Mouse (Mus musculus) heart, embryonic 11.5 days (tissue): ENCODE data around the gene Tmem262. TPM values are rescaled to one million over a fixed set of nuclear protein-coding genes. Genes with fewer than 3 reads are reported as not detected.
A peak's percentile ranks its signal among the peaks of the same experiment; 100 is the strongest.

Experiments used
- ATAC-seq: fragments of 200-750 bp; cut with Nextera tagmentation; replicated peaks from 2 replicates; pipeline ENCODE4 v1.8.0; 2017; ENCODE audit warnings: moderate library complexity; ENCODE audit not compliant: insufficient number of reproducible peaks, low FRiP score, low TSS enrichment
- H3K27ac ChIP-seq: fragments of 300-500 bp; sonication (generic); 2 replicates; pipeline ENCODE4 v1.5.1; 2014; ENCODE audit warnings: mild to moderate bottlenecking, low read depth, low read length
- H3K27me3 ChIP-seq: fragments of 300-500 bp; sonication (generic); 2 replicates; pipeline ENCODE4 v1.6.1; 2014; ENCODE audit warnings: mild to moderate bottlenecking, low read length, mixed read lengths; ENCODE audit not compliant: control insufficient read depth, insufficient read depth
- H3K36me3 ChIP-seq: fragments of 300-500 bp; sonication (generic); 2 replicates; pipeline ENCODE4 v1.6.1; 2014; ENCODE audit warnings: mild to moderate bottlenecking, low read length, moderate library complexity, mixed read lengths; ENCODE audit not compliant: control insufficient read depth, insufficient read depth
- H3K4me1 ChIP-seq: fragments of 300-500 bp; sonication (generic); 2 replicates; pipeline ENCODE4 v1.6.1; 2014; ENCODE audit warnings: low read length; ENCODE audit not compliant: control insufficient read depth, insufficient read depth
- H3K4me2 ChIP-seq: fragments of 300-500 bp; sonication (generic); 2 replicates; pipeline ENCODE4 v1.6.1; 2014; ENCODE audit warnings: mild to moderate bottlenecking, moderate library complexity
- H3K4me3 ChIP-seq: fragments of 300-500 bp; sonication (generic); 2 replicates; pipeline ENCODE4 v1.5.1; 2014; ENCODE audit warnings: low read depth, low read length
- H3K9ac ChIP-seq: fragments of 300-500 bp; sonication (generic); 2 replicates; pipeline ENCODE4 v1.6.1; 2014; ENCODE audit warnings: mild to moderate bottlenecking, low read depth, low read length, moderate library complexity
- H3K9me3 ChIP-seq: fragments of 300-500 bp; sonication (generic); replicated peaks from 2 replicates; pipeline ENCODE4 v1.6.1; 2016; ENCODE audit warnings: low read length; ENCODE audit not compliant: control insufficient read depth
- WGBS: fragments of 180-500 bp; shearing (Covaris S2); extraction: QIAGEN DNeasy Blood & Tissue Kit; methylation state at CpG from one replicate; pipeline ENCODE4 v1.1.7; 2014; ENCODE audit not compliant: insufficient replicate concordance; 5-methylcytosine and 5-hydroxymethylcytosine counted together
- polyA plus RNA-seq: library from polyadenylated mRNA; unstranded; fragments of >200 nt; fragmentation: Nextera tagmentation; extraction: Ambion mirVana; gene quantifications from 2 replicates; pipeline ENCODE4 v1.2.1, GENCODE M21; 2014

Gene Tmem262
- polyA plus RNA-seq, 1 experiment from 2014 or later, result not detected

DNA sequence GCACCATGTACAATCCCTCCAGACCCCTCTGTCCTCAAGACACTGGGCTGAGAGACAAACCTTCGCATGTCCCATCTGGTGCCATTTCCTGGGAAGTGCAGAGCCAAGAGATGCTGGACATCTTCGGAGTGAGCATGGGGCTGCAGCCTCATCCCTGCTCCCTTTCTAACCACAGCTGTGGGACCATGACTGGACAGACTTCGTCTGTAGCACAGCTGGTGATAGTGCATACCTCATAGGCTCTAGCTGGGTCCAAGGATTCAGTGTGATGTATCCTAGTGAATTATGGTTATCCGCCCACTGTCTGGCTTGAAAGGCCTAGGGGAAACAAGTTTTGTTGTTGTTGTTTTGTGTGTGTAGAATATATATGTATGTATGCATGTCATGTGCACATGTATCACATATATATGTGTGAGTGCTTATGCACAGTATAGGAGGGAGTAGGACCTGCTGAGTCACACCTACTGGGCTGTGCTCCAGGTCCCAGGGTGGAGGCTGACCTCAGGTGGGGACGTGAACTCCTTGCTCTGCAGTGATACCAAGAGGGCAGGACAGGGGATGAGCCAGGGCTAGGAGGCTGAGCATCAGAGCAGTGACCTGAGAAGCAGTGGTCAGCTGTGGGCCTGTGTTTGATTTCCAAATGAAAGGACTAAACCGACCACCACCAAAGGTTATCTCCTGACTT, 22.5 kb downstream of the Tmem262 start:
- no peaks in the 10 kb centered on the region for H3K27me3 ChIP-seq
- no peak overlapping the region for H3K9ac ChIP-seq
- no peaks in the 10 kb centered on the region for H3K4me1 ChIP-seq
- no peak for ATAC-seq
- H3K9me3 ChIP-seq, result no peaks in the 10 kb centered on the region
- no peak overlapping the region for H3K4me3 ChIP-seq
- H3K27ac ChIP-seq, result no peak overlapping the region
- H3K36me3 ChIP-seq, result no peaks in the 10 kb centered on the region
- 70% methylated on average over 6 of the region's 6 CpGs for WGBS
- H3K4me2 ChIP-seq, result no peak overlapping the region

DNA sequence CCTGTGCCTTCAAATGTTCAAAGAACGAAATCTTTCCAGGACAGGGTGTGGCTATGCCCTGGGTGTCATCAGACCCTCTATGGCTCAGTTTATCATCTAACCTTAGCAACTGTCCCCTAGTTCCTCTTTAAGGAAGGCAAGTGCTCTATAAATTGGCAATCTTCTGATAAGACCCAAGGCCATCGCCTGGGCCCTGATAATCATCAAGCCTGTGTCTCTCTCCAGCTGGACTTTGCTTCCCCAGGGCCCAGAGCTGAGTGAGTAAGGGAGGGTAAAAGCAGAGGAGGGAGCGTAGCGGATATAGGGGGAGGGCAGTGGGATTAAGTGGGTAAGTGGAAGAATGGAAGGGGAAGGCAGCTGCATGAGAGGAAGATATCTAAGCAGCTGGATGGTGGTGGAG, 24.6 kb downstream of the Tmem262 start:
- no peak overlapping the region for H3K4me3 ChIP-seq
- no peak for ATAC-seq

DNA sequence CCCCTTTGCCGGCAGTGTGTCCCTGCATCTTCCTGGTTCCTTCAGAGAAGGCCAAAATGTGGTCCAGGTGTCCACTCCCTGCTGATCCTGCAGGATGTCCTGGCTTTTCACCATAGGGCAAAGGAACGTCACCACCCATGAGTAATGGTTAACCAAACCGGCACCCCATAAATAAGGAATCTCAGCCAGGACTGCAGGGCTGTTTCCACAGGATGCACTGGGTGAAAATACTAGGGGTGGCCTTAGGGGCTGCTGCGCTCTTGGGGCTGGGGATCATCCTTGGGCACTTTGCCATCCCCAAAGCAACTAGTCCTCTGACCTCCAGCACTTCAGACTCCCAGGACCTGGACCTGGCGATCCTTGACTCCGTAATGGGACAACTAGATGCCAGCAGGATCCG, 25.8 kb downstream of the Tmem262 start, which contains the start of gene Naaladl1:
TSS of gene Naaladl1 (plus strand) at position 197 of the 400 bp plus-strand sequence.
- no peaks in the 10 kb centered on the region for H3K4me1 ChIP-seq
- H3K27ac ChIP-seq, result no peak within 1 kb of the TSS; the same call in 1 of the 2 replicates
- H3K9ac ChIP-seq, result 0 out of 2 replicates have a peak within 1 kb of the TSS, but pooled peaks have one; percentile 22
- 80% methylated on average over 7 of the region's 7 CpGs for WGBS
- H3K4me2 ChIP-seq, result no peak within 1 kb of the TSS; the same call in 1 of the 2 replicates
- H3K4me3 ChIP-seq, result no peak within 1 kb of the TSS
- no peaks in the 10 kb centered on the region for H3K9me3 ChIP-seq
- H3K27me3 ChIP-seq, result no peaks in the 10 kb centered on the region
- ATAC-seq, result no peak
- no peaks in the 10 kb centered on the region for H3K36me3 ChIP-seq

More for the DNA sequence above, 24.6 kb downstream of the Tmem262 start:
- H3K27ac ChIP-seq, result no peak overlapping the region
- 58% methylated on average over 4 of the region's 4 CpGs for WGBS
- no peak overlapping the region for H3K4me2 ChIP-seq
- no peaks in the 10 kb centered on the region for H3K4me1 ChIP-seq
- H3K9me3 ChIP-seq, result no peaks in the 10 kb centered on the region
- no peaks in the 10 kb centered on the region for H3K36me3 ChIP-seq
- H3K27me3 ChIP-seq, result no peaks in the 10 kb centered on the region
- 0 out of 2 replicates have a peak overlapping the region, but pooled peaks have one; percentile 22 for H3K9ac ChIP-seq

DNA sequence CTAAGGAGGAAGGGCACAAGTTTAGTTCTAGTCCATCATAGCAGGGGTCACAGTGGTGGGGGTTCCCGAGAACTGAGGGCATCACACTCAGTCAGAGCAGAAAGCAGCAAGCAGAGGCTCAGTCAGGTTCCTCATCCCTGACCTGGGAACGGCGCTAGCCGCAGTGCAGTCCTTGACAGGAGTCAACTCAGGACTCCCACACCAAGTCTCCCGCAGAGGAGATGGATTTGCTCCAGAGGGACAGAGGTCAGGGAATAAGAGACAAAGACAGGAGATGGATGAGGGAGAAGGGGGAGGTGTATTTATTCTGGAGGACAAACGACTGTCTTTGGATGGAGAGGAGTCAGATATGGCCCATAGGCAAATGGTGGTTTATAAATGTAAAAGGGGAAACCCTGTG, 33.3 kb downstream of the Tmem262 start:
- H3K9me3 ChIP-seq, result no peaks in the 10 kb centered on the region
- H3K4me2 ChIP-seq, result no peak overlapping the region
- no peak overlapping the region for H3K4me3 ChIP-seq
- no peak overlapping the region for H3K27ac ChIP-seq
- peaks cover 10% of the 10 kb centered on the region; the same call in 1 of the 2 replicates for H3K4me1 ChIP-seq
- H3K27me3 ChIP-seq, result no peaks in the 10 kb centered on the region
- no peak for ATAC-seq
- 61% methylated on average over 6 of the region's 6 CpGs for WGBS
- peaks cover 19% of the 10 kb centered on the region for H3K36me3 ChIP-seq
- H3K9ac ChIP-seq, result no peak overlapping the region

DNA sequence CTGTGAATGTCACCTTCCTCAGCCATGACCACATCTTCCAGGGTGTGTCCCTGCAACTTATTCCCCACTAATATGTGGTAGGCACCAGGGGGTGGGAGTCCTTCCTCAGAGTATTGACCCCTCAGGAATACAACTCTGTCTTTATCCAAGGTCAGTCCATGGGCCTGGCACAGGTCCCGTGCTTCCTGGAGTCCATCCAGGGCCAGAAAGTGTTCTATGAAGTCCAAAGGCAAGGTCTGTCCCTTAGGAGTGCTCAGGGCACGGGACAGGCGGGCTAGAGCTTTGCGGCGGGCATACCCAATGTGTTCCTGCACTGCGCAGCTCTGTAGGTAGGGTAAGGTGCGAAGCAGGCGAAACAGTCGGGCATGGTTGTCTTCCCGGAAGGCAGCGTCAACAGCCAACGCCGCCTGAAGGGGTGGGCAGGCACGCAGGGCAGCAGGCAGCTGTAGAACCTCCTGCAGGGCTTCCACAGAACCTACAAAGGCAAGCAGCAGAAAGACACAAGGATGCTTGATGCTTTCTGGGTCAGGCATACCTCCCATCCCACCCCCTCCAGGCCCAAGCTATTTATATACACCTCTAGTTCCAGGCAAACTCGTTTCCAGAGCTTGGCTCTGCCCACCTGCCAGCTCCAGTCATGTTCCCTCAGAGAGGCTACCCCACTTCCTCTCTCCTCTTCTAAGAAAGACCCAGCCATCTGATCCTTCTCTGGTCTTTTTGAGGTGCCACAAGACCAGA, 36.4 kb downstream of the Tmem262 start:
- ATAC-seq, result no peak
- H3K9ac ChIP-seq, result peak overlapping the region; percentile 59; the same call in 1 of the 2 replicates
- WGBS, result 90% methylated on average over 14 of the region's 15 CpGs
- H3K27ac ChIP-seq, result no peak overlapping the region
- no peaks in the 10 kb centered on the region for H3K27me3 ChIP-seq
- H3K36me3 ChIP-seq, result peaks cover 19% of the 10 kb centered on the region
- H3K4me1 ChIP-seq, result peaks cover 10% of the 10 kb centered on the region; the same call in 1 of the 2 replicates
- peak overlapping the region; percentile 72 for H3K4me2 ChIP-seq
- H3K9me3 ChIP-seq, result no peaks in the 10 kb centered on the region
- peak overlapping the region; percentile 73; the same call in 1 of the 2 replicates for H3K4me3 ChIP-seq

DNA sequence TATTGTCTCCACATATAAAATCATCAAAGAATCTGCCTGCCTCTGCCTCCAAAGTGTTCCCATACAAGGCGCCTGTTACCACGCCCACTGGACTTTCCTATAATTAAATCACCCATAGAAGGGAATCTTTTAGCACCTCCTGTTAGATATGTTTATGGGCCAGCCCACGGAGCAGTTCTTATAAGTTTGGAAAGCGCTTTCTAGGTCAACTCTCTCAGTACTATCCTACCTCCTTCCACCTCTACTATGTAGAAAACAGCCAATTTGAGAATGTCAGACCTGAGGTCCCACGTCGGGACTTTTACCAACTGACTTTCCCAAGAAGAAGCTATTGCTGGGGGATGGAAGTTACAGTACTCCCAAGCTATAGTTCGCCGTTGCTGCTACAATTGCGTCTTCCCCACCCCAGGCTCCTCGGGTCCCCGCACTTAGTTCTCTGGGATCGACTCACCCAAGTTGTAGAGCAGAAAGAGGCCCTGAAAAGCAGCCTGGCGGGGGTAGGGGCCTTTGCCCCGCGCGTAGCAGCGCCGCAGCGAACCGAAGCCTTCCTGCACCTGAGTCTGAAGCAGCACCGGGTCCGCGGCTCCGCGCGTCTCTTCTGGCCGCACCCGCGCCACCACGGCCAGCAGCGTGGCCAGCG, 37.6 kb downstream of the Tmem262 start:
- no peak for ATAC-seq
- H3K4me3 ChIP-seq, result peak overlapping the region; percentile 73
- H3K9ac ChIP-seq, result peak overlapping the region; percentile 92
- H3K9me3 ChIP-seq, result no peaks in the 10 kb centered on the region
- H3K36me3 ChIP-seq, result peaks cover 19% of the 10 kb centered on the region
- peaks cover 15% of the 10 kb centered on the region; the same call in 1 of the 2 replicates for H3K4me1 ChIP-seq
- no peaks in the 10 kb centered on the region for H3K27me3 ChIP-seq
- H3K27ac ChIP-seq, result peak overlapping the region; percentile 97
- H3K4me2 ChIP-seq, result peak overlapping the region; percentile 72
- 3% methylated on average over 32 of the region's 32 CpGs for WGBS

DNA sequence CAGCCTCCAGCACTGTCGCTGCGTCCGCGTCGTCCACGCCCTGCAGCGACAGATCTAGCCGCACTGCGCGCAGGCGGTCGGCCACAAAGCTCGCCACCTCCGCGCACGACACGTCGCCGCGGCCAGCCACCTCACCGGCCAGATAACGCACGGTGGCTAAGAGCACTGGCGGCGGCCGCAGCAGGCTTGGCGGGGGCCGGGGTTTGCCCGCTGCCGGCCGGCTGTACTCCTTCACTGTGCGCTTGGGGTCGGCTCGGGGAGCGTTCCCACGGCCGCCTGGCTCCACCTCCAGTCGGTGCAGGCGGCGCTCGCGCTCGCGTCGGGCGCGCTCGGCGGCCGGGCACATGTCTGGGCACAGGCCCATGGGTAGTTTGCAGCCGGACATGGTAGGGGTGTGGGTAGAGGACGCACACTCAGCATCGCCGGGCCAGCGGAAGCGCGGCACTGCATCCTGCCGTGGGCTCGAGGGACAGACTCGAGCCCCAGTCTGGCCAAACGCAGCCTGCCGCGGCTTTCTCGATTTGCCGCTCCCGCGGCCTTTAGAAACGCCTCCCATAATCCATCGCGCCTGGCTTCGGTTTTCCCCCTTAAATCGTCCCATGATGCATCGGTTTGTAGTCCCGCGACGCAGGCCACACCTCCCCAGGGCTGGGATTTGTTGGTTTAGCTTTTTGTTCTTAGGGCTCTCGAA, 38.3 kb downstream of the Tmem262 start, which contains the start of gene Sac3d1:
TSS of gene Sac3d1 (minus strand) at position 665 of the 691 bp plus-strand sequence.
- Histone ChIP-seq H3K27me3 (no peaks in the 10 kb centered on the region), H3K4me2 (peak within 1 kb of the TSS; percentile 72), H3K4me3 (peak within 1 kb of the TSS; percentile 73), H3K9me3 (no peaks in the 10 kb centered on the region), H3K36me3 (peaks cover 17% of the 10 kb centered on the region), H3K9ac (peak within 1 kb of the TSS; percentile 92), H3K4me1 (peaks cover 15% of the 10 kb centered on the region; the same call in 1 of the 2 replicates), H3K27ac (peak within 1 kb of the TSS; percentile 97)
- under 1% methylated on average over 76 of the region's 77 CpGs for WGBS
- peak; percentile 73 for ATAC-seq
